Mouse (Mus musculus) erythroid progenitor cell, adult 5-6 weeks (primary cell): Measurements from ENCODE around the gene Bcar1. TPM values are rescaled to one million over a fixed set of nuclear protein-coding genes. Genes with fewer than 3 reads are reported as not detected.

Source experiments
- ATAC-seq: replicated peaks from 2 replicates; pipeline ENCODE4 v1.8.0; 2016; ENCODE audit warnings: moderate number of reproducible peaks, mild to moderate bottlenecking, moderate TSS enrichment, inconsistent platforms; ENCODE audit not compliant: poor library complexity, low FRiP score, severe bottlenecking
- total RNA-seq, 2 experiments: library from RNA; stranded (forward) in 1 of 2; stranded (reverse) in 1 of 2; fragments of 150-400 nt in 1 of 2; fragments of 186-747, 209-891 nt in 1 of 2; gene quantifications; 2 replicates each; pipeline versions ENCODE4 v1.2.3 to v1.2.4; 2015 to 2017; ENCODE audit warnings: low replicate concordance in 2 of 2

The Bcar1 gene
- total RNA-seq, 2 experiments from 2014 or later = not detected

DNA sequence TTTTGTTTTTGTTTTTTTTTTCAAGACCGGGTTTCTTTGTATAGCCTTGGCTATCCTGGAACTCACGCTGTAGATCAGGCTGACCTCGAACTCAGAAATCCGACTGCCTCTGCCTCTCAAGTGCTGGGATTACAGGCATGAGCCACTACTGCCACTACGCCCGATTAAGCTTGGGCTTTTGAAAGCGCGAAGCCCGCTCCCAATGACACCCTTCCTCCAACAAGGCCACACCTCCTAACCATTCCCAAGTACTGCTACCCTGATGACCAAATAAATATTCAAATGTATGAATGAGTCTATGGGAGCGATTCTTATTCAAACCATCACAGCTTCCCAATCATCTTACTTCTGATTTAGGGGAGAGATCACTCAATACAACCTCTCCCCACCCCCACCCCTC is 46.0 kb downstream of the Bcar1 start:
- no peak for ATAC-seq

DNA sequence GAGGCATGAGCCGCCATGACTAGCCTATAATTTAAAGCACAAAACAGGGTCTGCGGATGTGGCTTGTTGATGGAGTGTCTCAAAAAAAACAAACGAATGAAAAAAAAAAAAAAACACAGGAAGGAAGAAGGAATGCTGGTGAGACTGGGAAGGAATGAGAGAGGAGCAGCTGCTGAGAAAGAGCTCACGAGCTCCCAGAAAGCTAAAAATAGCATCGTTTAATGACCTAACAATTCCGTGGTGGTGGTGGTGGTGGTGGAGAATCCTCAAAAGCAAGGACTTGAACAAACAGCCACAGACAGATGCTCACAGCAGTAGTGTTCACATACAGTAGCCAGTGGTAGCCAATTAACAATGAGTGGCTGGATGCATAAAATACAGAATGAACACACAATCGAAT is 48.2 kb downstream of the Bcar1 start:
- no peak for ATAC-seq

GRCm38 (mm10) chr8:111693261-111693741 is 50.3 kb downstream of the Bcar1 start:
- ATAC-seq = no peak

- ATAC-seq = no peak
These were observed 52.6 kb downstream of the Bcar1 start, which contains the start of gene Ctrb1 for GRCm38 (mm10) chr8:111690960-111691445. Ctrb1 (minus strand) TSS chr8:111691010.

GRCm38 (mm10) chr8:111686881-111687280 is 56.7 kb downstream of the Bcar1 start:
- ATAC-seq = no peak

DNA sequence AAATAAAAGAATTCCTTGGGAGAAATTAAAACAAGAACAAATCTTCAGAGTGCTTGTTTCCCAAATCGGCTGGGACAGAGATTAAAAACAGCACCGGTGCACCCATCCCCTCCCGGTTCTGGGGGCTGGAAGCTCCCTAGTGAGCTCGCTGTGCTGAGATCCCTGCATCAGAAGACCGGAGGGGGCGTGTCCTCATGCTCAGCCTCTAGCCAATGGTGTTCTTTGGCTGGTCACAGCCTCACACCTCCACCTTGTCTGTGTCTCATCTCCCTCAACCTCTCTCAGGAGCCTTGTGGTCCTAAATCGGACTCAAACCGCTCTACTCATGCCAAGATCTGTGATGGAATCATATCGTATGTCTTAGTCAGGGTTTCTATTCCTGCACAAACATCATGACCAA is 61.1 kb downstream of the Bcar1 start:
- no peak for ATAC-seq

DNA sequence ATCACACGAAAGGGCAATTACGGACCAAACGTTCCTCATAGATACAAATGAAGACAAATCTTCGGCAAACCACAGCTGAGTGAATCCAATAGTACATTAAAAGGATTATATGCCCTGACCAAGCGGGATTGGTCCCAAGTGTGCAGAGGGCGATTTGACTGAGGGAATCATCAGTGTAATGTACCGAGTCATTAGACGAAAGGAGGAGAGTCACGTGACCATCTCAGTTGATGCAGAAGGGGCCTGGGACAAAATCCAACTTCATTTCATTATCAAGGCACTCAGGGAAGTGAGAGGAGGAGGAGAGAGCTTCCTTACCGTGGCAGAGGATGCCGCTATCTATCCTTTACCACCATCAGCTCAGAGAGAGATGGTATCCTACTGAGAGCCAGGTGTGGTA is 62.5 kb downstream of the Bcar1 start:
- no peak for ATAC-seq

DNA sequence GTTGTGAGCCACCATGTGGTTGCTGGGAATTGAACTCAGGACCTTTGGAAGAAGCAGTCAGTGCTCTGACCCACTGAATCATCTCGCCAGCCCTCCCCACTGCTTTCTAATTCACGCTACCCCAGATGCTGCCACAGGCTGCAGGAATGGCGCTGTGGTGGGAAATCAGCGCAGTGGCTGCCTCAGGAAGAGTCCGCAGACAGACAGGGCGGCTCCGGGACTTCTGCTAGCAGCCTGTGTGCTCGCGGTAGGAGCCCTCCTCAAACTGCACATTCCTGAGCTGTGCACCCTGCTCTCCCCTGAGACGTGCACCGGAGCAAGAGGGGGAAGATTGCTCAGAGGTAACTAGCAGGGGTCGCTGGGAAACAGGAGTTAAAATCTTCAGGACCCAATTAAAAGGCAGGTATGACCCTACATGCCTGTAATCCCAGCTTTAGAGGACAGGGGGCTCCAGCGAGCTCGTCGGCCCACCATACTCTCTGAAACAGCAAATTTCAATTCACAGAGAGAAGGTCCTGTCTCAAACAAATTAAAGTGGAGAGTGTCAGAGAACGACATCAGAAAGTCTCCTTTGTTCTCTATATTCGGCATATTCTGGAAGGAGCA is 63.1 kb downstream of the Bcar1 start:
- ATAC-seq = no peak

DNA sequence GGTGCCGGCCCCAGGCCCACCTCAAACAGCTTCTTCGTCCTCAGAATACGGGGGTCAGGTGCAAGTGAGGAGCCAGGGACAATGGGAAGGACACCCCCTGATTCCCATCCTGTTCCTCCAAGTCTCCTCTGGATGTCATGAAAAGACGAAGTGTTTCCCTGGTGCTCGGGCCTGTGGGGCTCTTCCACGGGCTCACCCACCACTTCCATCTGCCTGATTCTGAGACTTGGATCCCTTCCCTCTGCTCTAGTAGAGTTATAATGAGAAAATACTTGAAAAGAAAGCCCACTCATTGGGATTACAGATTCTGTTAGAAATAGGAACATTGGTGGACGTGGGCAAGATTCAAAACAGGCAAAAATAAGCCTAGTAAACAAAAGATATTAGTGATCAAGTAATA is 64.8 kb downstream of the Bcar1 start:
- no peak for ATAC-seq

DNA sequence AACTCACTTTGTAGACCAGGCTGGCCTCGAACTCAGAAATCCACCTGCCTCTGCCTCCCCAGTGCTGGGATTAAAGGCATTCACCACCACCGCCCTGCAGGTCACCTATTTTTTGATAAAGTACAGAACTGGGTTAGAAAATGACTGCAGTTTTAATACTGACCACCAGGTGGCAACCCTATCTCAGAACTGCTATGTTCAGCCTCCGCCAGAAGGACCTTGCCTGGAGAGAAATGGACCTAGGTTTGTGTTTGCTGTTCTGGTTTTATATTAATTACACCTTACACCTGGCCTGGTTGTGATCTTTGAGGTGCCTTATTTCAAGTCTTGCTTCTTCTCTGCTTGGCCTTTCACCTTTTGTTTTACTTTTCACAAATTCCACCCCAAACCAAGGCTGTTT is 65.5 kb downstream of the Bcar1 start:
- peak; percentile 69 for ATAC-seq

- no peak for ATAC-seq
These were observed 67.4 kb downstream of the Bcar1 start for GRCm38 (mm10) chr8:111676237-111676636.

GRCm38 (mm10) chr8:111666751-111667150 is 76.9 kb downstream of the Bcar1 start:
- ATAC-seq = no peak

GRCm38 (mm10) chr8:111662473-111662872 is 81.1 kb downstream of the Bcar1 start:
- ATAC-seq = no peak; the same call in 1 of the 2 replicates

Other genes starting within 250 kb of the Bcar1 start
- gene Wdr59, start 221.7 kb downstream of the Bcar1 start, total RNA-seq (2015; ENCODE audit: low replicate concordance) = 1.4 and 2.5 TPM in 2 replicates
- gene Wdr59, start 221.7 kb downstream of the Bcar1 start, total RNA-seq (2017; ENCODE audit: low replicate concordance) = 0.98 and 1.3 TPM in 2 replicates
- 7.9 and 19.7 TPM in 2 replicates for gene Znrf1, start 207.7 kb downstream of the Bcar1 start, total RNA-seq (2015; ENCODE audit: low replicate concordance)
- 4.8 and 13.7 TPM in 2 replicates for gene Znrf1, start 207.7 kb downstream of the Bcar1 start, total RNA-seq (2017; ENCODE audit: low replicate concordance)
- gene Ldhd, start 113.4 kb downstream of the Bcar1 start, total RNA-seq (2015; ENCODE audit: low replicate concordance) = not detected in 2 replicates
- 0.15 TPM in 1 of 2 replicates, not detected in the other for gene Ldhd, start 113.4 kb downstream of the Bcar1 start, total RNA-seq (2017; ENCODE audit: low replicate concordance)
- gene Zfp1, start 100.4 kb downstream of the Bcar1 start, total RNA-seq (2015; ENCODE audit: low replicate concordance) = 3.6 and 11.3 TPM in 2 replicates
- gene Zfp1, start 100.4 kb downstream of the Bcar1 start, total RNA-seq (2017; ENCODE audit: low replicate concordance) = 2.1 TPM in 1 of 2 replicates, not detected in the other
- gene Ctrb1, start 52.8 kb downstream of the Bcar1 start, total RNA-seq (2015; ENCODE audit: low replicate concordance) = not detected in 2 replicates
- not detected in 2 replicates for gene Ctrb1, start 52.8 kb downstream of the Bcar1 start, total RNA-seq (2017; ENCODE audit: low replicate concordance)
- gene Cfdp1, start 110.5 kb upstream of the Bcar1 start, total RNA-seq (2015; ENCODE audit: low replicate concordance) = 59.1 and 61.6 TPM in 2 replicates
- gene Cfdp1, start 110.5 kb upstream of the Bcar1 start, total RNA-seq (2017; ENCODE audit: low replicate concordance) = 38.0 and 46.9 TPM in 2 replicates
- 11.3 and 11.5 TPM in 2 replicates for gene Tmem170, start 132.9 kb upstream of the Bcar1 start, total RNA-seq (2015; ENCODE audit: low replicate concordance)
- 5.4 and 9.2 TPM in 2 replicates for gene Tmem170, start 132.9 kb upstream of the Bcar1 start, total RNA-seq (2017; ENCODE audit: low replicate concordance)
- gene Chst5, start 166.6 kb upstream of the Bcar1 start, total RNA-seq (2015; ENCODE audit: low replicate concordance) = not detected in 2 replicates
- gene Chst5, start 166.6 kb upstream of the Bcar1 start, total RNA-seq (2017; ENCODE audit: low replicate concordance) = not detected in 2 replicates
- gene Tmem231, start 190.1 kb upstream of the Bcar1 start, total RNA-seq (2015; ENCODE audit: low replicate concordance) = 5.8 and 8.0 TPM in 2 replicates
- 18.7 and 19.3 TPM in 2 replicates for gene Tmem231, start 190.1 kb upstream of the Bcar1 start, total RNA-seq (2017; ENCODE audit: low replicate concordance)
- 108 and 118 TPM in 2 replicates for gene Gabarapl2, start 196.9 kb upstream of the Bcar1 start, total RNA-seq (2015; ENCODE audit: low replicate concordance)
- 89.5 and 99.1 TPM in 2 replicates for gene Gabarapl2, start 196.9 kb upstream of the Bcar1 start, total RNA-seq (2017; ENCODE audit: low replicate concordance)
- 0.42 TPM in 1 of 2 replicates, not detected in the other for gene Adat1, start 248.5 kb upstream of the Bcar1 start, total RNA-seq (2015; ENCODE audit: low replicate concordance)
- 1.8 TPM in 1 of 2 replicates, not detected in the other for gene Adat1, start 248.5 kb upstream of the Bcar1 start, total RNA-seq (2017; ENCODE audit: low replicate concordance)